Mouse (Mus musculus) ES-Bruce4 (cell line): ENCODE measurements around the gene Satb2.

Experiments used
- CTCF ChIP-seq: IDR thresholded peaks from one replicate; pipeline ENCODE4 v1.8.1; 2011; ENCODE audit warnings: low read depth, low read length
- EP300 ChIP-seq: IDR thresholded peaks from 2 replicates; pipeline ENCODE4 v1.6.1; 2011; ENCODE audit warnings: low read depth, low read length; ENCODE audit not compliant: insufficient read depth
- POLR2A ChIP-seq: IDR thresholded peaks from one replicate; pipeline ENCODE4 v1.8.1; 2011; ENCODE audit warnings: low read length; ENCODE audit not compliant: insufficient read depth

DNA sequence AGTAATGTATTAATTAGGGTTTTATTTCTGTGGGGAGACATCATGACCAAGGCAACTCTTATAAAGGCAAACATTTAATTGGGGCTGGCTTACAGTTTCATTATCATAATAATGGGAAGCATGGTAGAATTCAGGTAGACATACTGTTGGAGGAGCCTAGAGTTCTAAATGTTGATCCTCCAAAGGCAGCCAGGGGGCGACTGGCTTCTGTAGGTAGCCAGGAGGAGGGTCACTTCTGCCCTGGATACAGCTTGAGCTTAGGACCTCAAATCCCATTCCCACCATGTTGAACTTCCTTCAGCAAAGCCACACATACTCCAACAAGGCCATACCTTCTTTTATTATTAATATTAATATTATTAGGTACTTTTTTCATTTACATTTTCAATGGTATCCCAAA, 225.2 kb downstream of the Satb2 start:
- TF ChIP-seq CTCF (peak; percentile 57), POLR2A (no peak), EP300 (no peak)
